Mouse (Mus musculus) neutrophil, adult 83 days (primary cell): Measurements from ENCODE around the gene Anp32e. TPM values are rescaled to one million over a fixed set of nuclear protein-coding genes. Genes with fewer than 3 reads are reported as not detected.

Source experiments
- total RNA-seq, 2 experiments: library from RNA; stranded (reverse); gene quantifications; one replicate each; pipeline ENCODE4 v1.2.4; 2023

Gene Anp32e
- total RNA-seq = 100 to 1,000 TPM in 1 of 2 experiments, 10 to 100 TPM in 1; 93.6 to 104 TPM

GRCm38 (mm10) chr3:95928658-95929503 lies at the start of gene Anp32e:
Anp32e (plus strand) TSS chr3:95929246.

GRCm38 (mm10) chr3:95881979-95882815 lies 46.8 kb upstream of the Anp32e start, which contains the start of gene Ciart:
Ciart (minus strand) TSS chr3:95882251.

GRCm38 (mm10) chr3:95891211-95892065 lies 37.6 kb upstream of the Anp32e start, which contains the start of gene BC028528:
BC028528 (minus strand) TSS chr3:95892005.

GRCm38 (mm10) chr3:95893606-95894316 lies 35.3 kb upstream of the Anp32e start, which contains the start of gene Aph1a:
Aph1a (plus strand) TSS chr3:95893969.

GRCm38 (mm10) chr3:95904568-95904967 lies 24.5 kb upstream of the Anp32e start, which contains the start of gene Car14:
Car14 (minus strand) TSS chr3:95904691.

GRCm38 (mm10) chr3:95995802-95996428 lies 66.9 kb downstream of the Anp32e start, which contains the start of gene Plekho1:
Plekho1 (minus strand) TSS chr3:95996001.

Other genes with a start within 250 kb of the Anp32e start
- gene Adamtsl4, start 241.3 kb upstream of the Anp32e start, total RNA-seq = 1 to 10 TPM in 1 of 2 experiments, under 1 TPM in 1; 0.88 to 4.0 TPM
- gene Ecm1, start 189.7 kb upstream of the Anp32e start, total RNA-seq = 1 to 10 TPM; 4.6 to 8.3 TPM
- gene Tars2, start 169.0 kb upstream of the Anp32e start, total RNA-seq = 10 to 100 TPM; 13.8 to 19.2 TPM
- gene Rprd2, start 110.4 kb upstream of the Anp32e start, total RNA-seq = 10 to 100 TPM; 45.9 to 48.8 TPM
- gene Prpf3, start 73.4 kb upstream of the Anp32e start, total RNA-seq = 10 to 100 TPM; 33.6 to 33.7 TPM
- 100 to 1,000 TPM; 115 to 123 TPM for gene Mrps21, start 57.7 kb upstream of the Anp32e start, total RNA-seq
- 10 to 100 TPM in 1 of 2 experiments, 1 to 10 TPM in 1; 9.0 to 13.0 TPM for gene Ciart, start 47.0 kb upstream of the Anp32e start, total RNA-seq
- gene BC028528, start 37.2 kb upstream of the Anp32e start, total RNA-seq = 10 to 100 TPM; 35.1 to 40.1 TPM
- 10 to 100 TPM; 58.8 to 65.3 TPM for gene Aph1a, start 35.3 kb upstream of the Anp32e start, total RNA-seq
- not detected for gene Car14, start 24.6 kb upstream of the Anp32e start, total RNA-seq
- 10 to 100 TPM; 51.4 to 57.8 TPM for gene Plekho1, start 66.8 kb downstream of the Anp32e start, total RNA-seq
- gene Vps45, start 129.2 kb downstream of the Anp32e start, total RNA-seq = 10 to 100 TPM; 13.5 to 17.9 TPM
- gene Otud7b, start 175.3 kb downstream of the Anp32e start, total RNA-seq = 10 to 100 TPM; 15.9 to 17.8 TPM
- gene Mtmr11, start 232.8 kb downstream of the Anp32e start, total RNA-seq = not detected
- gene Sf3b4, start 243.1 kb downstream of the Anp32e start, total RNA-seq = 10 to 100 TPM; 39.0 to 40.5 TPM